Mouse (Mus musculus) midbrain, embryonic 13.5 days (tissue): ENCODE measurements around the gene Lrp2. TPM values are rescaled to one million over a fixed set of nuclear protein-coding genes. Genes with fewer than 3 reads are reported as not detected.

Experiments used
- ATAC-seq: fragments of 200-750 bp; cut with Nextera tagmentation; 2 replicates; pipeline ENCODE4 v1.8.0; 2017; ENCODE audit warnings: mild to moderate bottlenecking, moderate TSS enrichment, moderate library complexity
- H3K27ac ChIP-seq: fragments of 300-500 bp; sonication (generic); 2 replicates; pipeline ENCODE4 v1.5.1; 2015; ENCODE audit warnings: inconsistent platforms, mild to moderate bottlenecking, moderate library complexity
- H3K27me3 ChIP-seq: fragments of 300-500 bp; sonication (generic); 2 replicates; pipeline ENCODE4 v1.6.1; 2015; ENCODE audit warnings: mild to moderate bottlenecking, inconsistent platforms
- H3K36me3 ChIP-seq: fragments of 300-500 bp; sonication (generic); 2 replicates; pipeline ENCODE4 v1.6.1; 2015; ENCODE audit warnings: mild to moderate bottlenecking, inconsistent platforms
- H3K4me1 ChIP-seq: fragments of 300-500 bp; sonication (generic); replicated peaks from 2 replicates; pipeline ENCODE4 v1.6.1; 2015; ENCODE audit warnings: inconsistent platforms
- H3K4me2 ChIP-seq: fragments of 300-500 bp; sonication (generic); replicated peaks from 2 replicates; pipeline ENCODE4 v1.6.1; 2015; ENCODE audit warnings: moderate library complexity, mild to moderate bottlenecking, inconsistent platforms
- H3K4me3 ChIP-seq: fragments of 300-500 bp; sonication (generic); replicated peaks from 2 replicates; pipeline ENCODE4 v1.5.1; 2015; ENCODE audit warnings: mild to moderate bottlenecking, inconsistent platforms
- H3K9ac ChIP-seq: fragments of 300-500 bp; sonication (generic); replicated peaks from 2 replicates; pipeline ENCODE4 v1.6.1; 2015; ENCODE audit warnings: mild to moderate bottlenecking, inconsistent platforms
- H3K9me3 ChIP-seq: fragments of 300-500 bp; sonication (generic); 2 replicates; pipeline ENCODE4 v1.6.1; 2016; ENCODE audit warnings: mild to moderate bottlenecking, inconsistent platforms
- WGBS: fragments of 180-500 bp; shearing (Covaris S2); methylation state at CpG from one replicate; pipeline ENCODE4 v1.1.7; 2015; 5-methylcytosine and 5-hydroxymethylcytosine counted together
- polyA plus RNA-seq: library from polyadenylated mRNA; unstranded; fragments of >200 nt; fragmentation: Nextera tagmentation; extraction: Ambion mirVana; gene quantifications from 2 replicates; pipeline ENCODE4 v1.2.1, GENCODE M21; 2015

Lrp2 gene
- polyA plus RNA-seq, 1 experiment from 2014 or later, result 3.7 TPM

DNA sequence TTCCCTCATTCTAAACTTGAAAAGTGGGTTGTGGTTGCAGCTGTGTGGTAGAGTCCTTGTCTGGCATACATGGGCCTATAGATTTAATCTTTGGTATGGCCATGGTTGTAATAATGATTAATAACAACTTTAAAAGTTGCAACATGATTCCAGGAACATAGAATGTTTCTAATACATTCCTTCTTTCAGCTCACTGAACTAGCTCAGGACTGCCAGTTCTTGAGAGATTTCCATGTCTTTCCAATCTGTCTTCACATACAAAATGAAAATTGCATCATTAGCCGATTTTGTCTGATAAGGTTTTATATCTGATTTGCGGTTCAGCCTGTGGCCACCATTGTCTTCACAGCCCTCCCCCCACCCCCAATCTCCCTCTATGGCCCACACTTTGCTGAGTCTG lies 5.8 kb downstream of the Lrp2 start:
- Histone ChIP-seq H3K4me1 (peaks cover 11% of the 10 kb centered on the region; the same call in 1 of the 2 replicates), H3K4me3 (no peak overlapping the region), H3K9me3 (no peaks in the 10 kb centered on the region), H3K27ac (no peak overlapping the region), H3K4me2 (no peak overlapping the region), H3K27me3 (peaks cover 34% of the 10 kb centered on the region), H3K36me3 (no peaks in the 10 kb centered on the region), H3K9ac (no peak overlapping the region)
- WGBS, result 96% methylated on average over 2 of the region's 2 CpGs
- no peak for ATAC-seq

GRCm38 (mm10) chr2:69578206-69578605 lies 7.7 kb downstream of the Lrp2 start:
- Histone ChIP-seq H3K27ac (no peak overlapping the region), H3K36me3 (no peaks in the 10 kb centered on the region), H3K9ac (no peak overlapping the region), H3K4me2 (no peak overlapping the region), H3K27me3 (peaks cover 18% of the 10 kb centered on the region), H3K9me3 (no peaks in the 10 kb centered on the region), H3K4me3 (no peak overlapping the region), H3K4me1 (peaks cover 7% of the 10 kb centered on the region)
- WGBS, result 75% methylated on average over 8 of the region's 8 CpGs
- ATAC-seq, result no peak

DNA sequence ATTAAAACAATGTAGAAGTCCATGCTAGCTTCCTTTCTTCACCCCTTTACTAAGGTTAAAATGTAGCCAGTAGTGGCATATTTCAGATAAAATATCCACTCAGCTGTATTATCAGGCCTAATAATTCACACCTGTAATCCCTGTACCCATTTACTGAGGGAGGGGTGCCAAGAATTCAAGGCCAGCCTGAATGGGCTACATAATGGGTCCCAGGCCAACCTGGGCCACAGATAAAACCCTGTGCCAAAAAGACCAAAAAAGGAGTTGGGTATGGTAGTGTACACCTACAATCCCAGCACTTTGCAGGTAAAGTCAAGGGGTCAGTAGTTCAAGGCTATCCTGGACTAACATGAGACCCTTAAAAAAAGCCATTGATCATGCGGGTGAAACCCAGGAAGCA lies 9.3 kb downstream of the Lrp2 start:
- Histone ChIP-seq H3K4me1 (peaks cover 13% of the 10 kb centered on the region), H3K4me2 (no peak overlapping the region), H3K4me3 (no peak overlapping the region), H3K9ac (no peak overlapping the region), H3K9me3 (no peaks in the 10 kb centered on the region), H3K27me3 (peaks cover 5% of the 10 kb centered on the region; the same call in 1 of the 2 replicates), H3K27ac (no peak overlapping the region), H3K36me3 (no peaks in the 10 kb centered on the region)
- no peak for ATAC-seq
- 96% methylated on average over 1 of the region's 1 CpGs for WGBS

DNA sequence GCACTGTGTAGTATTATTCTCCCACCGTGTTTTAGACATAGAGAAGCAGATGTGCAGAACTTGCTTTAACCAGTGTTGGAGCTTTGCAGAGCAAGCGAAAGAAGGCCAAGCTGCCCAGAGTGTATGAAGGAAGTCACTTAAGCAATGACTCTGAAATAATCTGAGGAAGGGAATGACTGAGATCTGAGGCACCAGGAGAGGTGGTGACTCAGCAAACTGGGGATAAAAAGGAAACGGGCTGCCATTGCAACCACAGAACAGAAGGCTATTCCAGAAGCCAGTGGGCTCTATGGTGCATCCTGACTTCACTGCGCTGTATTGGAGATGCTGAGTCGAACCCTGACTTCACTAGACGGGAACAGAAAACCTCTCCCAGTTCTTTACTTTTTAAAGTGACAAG lies 10.9 kb downstream of the Lrp2 start:
- no peak overlapping the region for H3K9ac ChIP-seq

GRCm38 (mm10) chr2:69574261-69574660 lies 11.6 kb downstream of the Lrp2 start:
- H3K4me2 ChIP-seq, result no peak overlapping the region
- H3K27me3 ChIP-seq, result no peaks in the 10 kb centered on the region
- H3K36me3 ChIP-seq, result no peaks in the 10 kb centered on the region
- no peaks in the 10 kb centered on the region for H3K9me3 ChIP-seq
- no peak for ATAC-seq
- H3K4me1 ChIP-seq, result peaks cover 13% of the 10 kb centered on the region
- H3K4me3 ChIP-seq, result no peak overlapping the region
- H3K27ac ChIP-seq, result no peak overlapping the region
- 79% methylated on average over 3 of the region's 3 CpGs for WGBS
- no peak overlapping the region for H3K9ac ChIP-seq

More for the DNA sequence above, 10.9 kb downstream of the Lrp2 start:
- Histone ChIP-seq H3K27me3 (no peaks in the 10 kb centered on the region), H3K36me3 (no peaks in the 10 kb centered on the region), H3K4me2 (no peak overlapping the region), H3K4me3 (no peak overlapping the region), H3K9me3 (no peaks in the 10 kb centered on the region), H3K27ac (no peak overlapping the region), H3K4me1 (peaks cover 13% of the 10 kb centered on the region)
- ATAC-seq, result no peak
- 62% methylated on average over 6 of the region's 6 CpGs for WGBS

DNA sequence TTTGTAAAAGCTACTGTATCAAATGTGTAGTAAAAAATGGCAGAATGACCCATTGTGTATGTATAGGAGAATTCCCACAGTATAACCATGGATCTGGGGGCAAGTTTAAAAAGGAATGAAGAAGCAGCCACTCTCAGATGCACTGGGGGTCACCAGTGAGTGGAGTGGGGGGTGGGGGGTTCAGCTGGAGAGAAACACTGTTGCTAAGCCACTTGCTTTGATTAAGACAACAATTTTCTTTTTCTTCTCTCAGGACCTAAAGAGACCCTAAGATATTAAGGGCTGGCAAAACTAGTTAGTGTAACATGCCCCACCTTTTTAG lies 12.2 kb downstream of the Lrp2 start:
- ATAC-seq, result peak; percentile 53; the same call in 1 of the 2 replicates
- Histone ChIP-seq H3K9me3 (no peaks in the 10 kb centered on the region), H3K4me3 (no peak overlapping the region), H3K36me3 (no peaks in the 10 kb centered on the region), H3K27me3 (no peaks in the 10 kb centered on the region), H3K4me2 (no peak overlapping the region), H3K27ac (peak overlapping the region; percentile 20; the same call in 1 of the 2 replicates), H3K4me1 (peaks cover 13% of the 10 kb centered on the region), H3K9ac (no peak overlapping the region)

DNA sequence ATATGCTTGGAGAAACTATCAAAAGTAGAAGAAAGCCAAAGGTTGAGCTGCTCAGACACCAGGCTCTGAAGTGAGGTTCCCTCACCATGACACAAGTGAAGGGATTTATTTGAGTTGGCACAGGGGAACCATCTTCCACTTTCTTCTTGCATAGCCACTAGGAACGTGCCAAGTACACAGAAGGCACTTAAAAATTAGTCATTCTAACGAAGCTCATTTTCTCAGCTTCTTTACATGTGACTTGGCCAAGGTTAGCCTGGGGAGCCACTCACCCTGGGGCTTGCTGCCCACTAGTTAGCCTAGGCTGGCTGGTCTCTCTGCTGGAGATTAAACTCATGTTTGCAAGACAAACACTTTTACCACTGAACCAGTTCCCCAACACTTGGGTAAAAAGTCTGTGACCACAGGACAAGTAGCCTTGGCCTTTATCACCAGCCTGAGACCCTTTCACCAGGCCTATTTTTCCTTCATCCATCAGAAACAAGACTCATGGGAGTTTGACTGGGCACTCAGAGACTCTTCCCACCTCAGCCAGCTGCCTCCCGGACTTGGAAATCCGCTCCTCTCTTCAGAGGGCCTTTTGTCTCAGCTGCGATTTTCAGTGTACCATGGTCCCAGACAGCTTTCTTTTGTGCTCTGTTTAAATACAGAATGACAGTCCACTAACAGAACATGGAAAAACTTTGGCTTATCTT lies 12.7 kb downstream of the Lrp2 start:
- no peaks in the 10 kb centered on the region for H3K27me3 ChIP-seq
- H3K27ac ChIP-seq, result peak overlapping the region; percentile 51; the same call in 1 of the 2 replicates
- H3K9me3 ChIP-seq, result no peaks in the 10 kb centered on the region
- H3K9ac ChIP-seq, result no peak overlapping the region
- ATAC-seq, result 0 out of 2 replicates have a peak, but pooled peaks have one; percentile 41
- no peak overlapping the region for H3K4me2 ChIP-seq
- H3K4me1 ChIP-seq, result peaks cover 13% of the 10 kb centered on the region
- no peak overlapping the region for H3K4me3 ChIP-seq
- no peaks in the 10 kb centered on the region for H3K36me3 ChIP-seq
- 47% methylated on average over 5 of the region's 5 CpGs for WGBS

- no peaks in the 10 kb centered on the region for H3K27me3 ChIP-seq
- WGBS, result 78% methylated on average over 6 of the region's 6 CpGs
Observed at GRCm38 (mm10) chr2:69570556-69570955, 15.3 kb downstream of the Lrp2 start.

GRCm38 (mm10) chr2:69566281-69566680 lies 19.6 kb downstream of the Lrp2 start:
- Histone ChIP-seq H3K4me1 (no peaks in the 10 kb centered on the region), H3K9me3 (no peaks in the 10 kb centered on the region), H3K9ac (no peak overlapping the region), H3K36me3 (no peaks in the 10 kb centered on the region), H3K4me3 (no peak overlapping the region), H3K27ac (no peak overlapping the region), H3K4me2 (no peak overlapping the region), H3K27me3 (no peaks in the 10 kb centered on the region)
- WGBS, result 74% methylated on average over 7 of the region's 7 CpGs
- ATAC-seq, result no peak

More at GRCm38 (mm10) chr2:69570556-69570955, 15.3 kb downstream of the Lrp2 start:
- Histone ChIP-seq H3K27ac (no peak overlapping the region), H3K36me3 (no peaks in the 10 kb centered on the region), H3K9me3 (no peaks in the 10 kb centered on the region), H3K4me1 (peaks cover 13% of the 10 kb centered on the region), H3K9ac (no peak overlapping the region), H3K4me3 (no peak overlapping the region), H3K4me2 (no peak overlapping the region)
- ATAC-seq, result no peak

GRCm38 (mm10) chr2:69563492-69563891 lies 22.4 kb downstream of the Lrp2 start:
- Histone ChIP-seq H3K27me3 (no peaks in the 10 kb centered on the region), H3K9ac (no peak overlapping the region), H3K36me3 (no peaks in the 10 kb centered on the region), H3K9me3 (no peaks in the 10 kb centered on the region), H3K4me2 (no peak overlapping the region), H3K27ac (no peak overlapping the region), H3K4me3 (no peak overlapping the region), H3K4me1 (no peaks in the 10 kb centered on the region)
- no peak for ATAC-seq
- 87% methylated on average over 6 of the region's 6 CpGs for WGBS

DNA sequence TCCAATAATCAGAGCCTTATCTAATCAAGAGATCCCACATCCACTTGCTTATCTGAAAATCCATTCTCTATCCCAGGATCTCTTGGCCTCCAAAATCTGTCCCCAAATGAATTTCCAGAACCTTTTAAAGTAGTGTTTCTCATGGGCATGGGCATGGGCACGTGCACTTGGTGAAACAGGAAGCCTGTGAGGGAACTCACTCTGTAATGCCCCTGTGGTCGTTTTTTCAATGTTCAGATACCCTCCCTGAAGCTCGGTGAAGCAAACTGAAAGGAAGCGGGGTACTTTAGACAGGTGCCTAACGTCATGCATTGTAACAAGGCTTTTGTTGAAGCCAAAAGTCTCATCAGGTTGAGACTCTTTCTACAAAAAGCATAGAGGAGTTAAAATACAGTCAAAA lies 23.1 kb downstream of the Lrp2 start:
- Histone ChIP-seq H3K9me3 (no peaks in the 10 kb centered on the region), H3K4me3 (no peak overlapping the region), H3K9ac (no peak overlapping the region), H3K27ac (no peak overlapping the region), H3K4me1 (no peaks in the 10 kb centered on the region), H3K36me3 (no peaks in the 10 kb centered on the region), H3K27me3 (no peaks in the 10 kb centered on the region), H3K4me2 (no peak overlapping the region)
- 82% methylated on average over 5 of the region's 5 CpGs for WGBS
- no peak for ATAC-seq

- H3K9me3 ChIP-seq, result no peaks in the 10 kb centered on the region
- no peaks in the 10 kb centered on the region for H3K27me3 ChIP-seq
- no peaks in the 10 kb centered on the region for H3K4me1 ChIP-seq
- H3K9ac ChIP-seq, result no peak overlapping the region
- ATAC-seq, result no peak
- no peak overlapping the region for H3K4me2 ChIP-seq
- no peak overlapping the region for H3K4me3 ChIP-seq
- no peaks in the 10 kb centered on the region for H3K36me3 ChIP-seq
- no peak overlapping the region for H3K27ac ChIP-seq
- 77% methylated on average over 4 of the region's 4 CpGs for WGBS
Observed at GRCm38 (mm10) chr2:69560221-69560620, 25.6 kb downstream of the Lrp2 start.

DNA sequence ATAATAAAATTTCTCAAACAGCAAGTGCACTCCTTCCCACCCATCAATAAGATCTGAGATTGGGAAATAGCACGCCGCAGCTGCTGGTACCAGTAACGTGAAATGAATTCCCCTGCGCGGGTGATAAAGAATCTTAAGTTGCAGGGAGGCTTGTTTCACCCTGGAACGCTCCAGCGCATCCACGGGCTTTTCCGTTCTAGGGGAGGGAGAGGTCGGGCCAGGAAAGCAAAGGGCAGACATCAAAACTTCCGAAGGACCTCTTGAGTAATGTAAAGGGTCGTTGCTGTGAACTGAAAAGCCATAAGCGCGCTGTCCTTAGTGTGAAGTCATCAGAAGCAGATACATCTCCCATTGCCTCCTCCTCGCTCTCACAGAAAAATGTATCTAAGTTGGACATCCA lies 26.5 kb downstream of the Lrp2 start:
- 70% methylated on average over 15 of the region's 15 CpGs for WGBS
- no peak overlapping the region for H3K9ac ChIP-seq

More for the DNA sequence above, 26.5 kb downstream of the Lrp2 start:
- no peak overlapping the region for H3K4me2 ChIP-seq
- no peaks in the 10 kb centered on the region for H3K9me3 ChIP-seq
- H3K27ac ChIP-seq, result no peak overlapping the region
- no peaks in the 10 kb centered on the region for H3K27me3 ChIP-seq
- no peak for ATAC-seq
- no peaks in the 10 kb centered on the region for H3K36me3 ChIP-seq
- H3K4me3 ChIP-seq, result no peak overlapping the region
- H3K4me1 ChIP-seq, result no peaks in the 10 kb centered on the region
